Mouse (Mus musculus) neural tube, embryonic 14.5 days (tissue): ENCODE results near the gene Cklf. TPM values are rescaled to one million over a fixed set of nuclear protein-coding genes. Genes with fewer than 3 reads are reported as not detected.

Experiments
- ATAC-seq: fragments of 200-750 bp; cut with Nextera tagmentation; 2 replicates; pipeline ENCODE4 v1.8.0; 2017; ENCODE audit warnings: low read depth, mild to moderate bottlenecking, moderate TSS enrichment, moderate library complexity
- H3K27ac ChIP-seq: fragments of 300-500 bp; sonication (generic); 2 replicates; pipeline ENCODE4 v1.5.1; 2014; ENCODE audit warnings: low read depth, mild to moderate bottlenecking, control low read depth, low read length, moderate library complexity, mixed read lengths
- H3K27me3 ChIP-seq: fragments of 300-500 bp; sonication (generic); 2 replicates; pipeline ENCODE4 v1.6.1; 2014; ENCODE audit warnings: low read length; ENCODE audit not compliant: control insufficient read depth, insufficient read depth
- H3K36me3 ChIP-seq: fragments of 300-500 bp; sonication (generic); 2 replicates; pipeline ENCODE4 v1.6.1; 2014; ENCODE audit warnings: low read length, mixed read lengths; ENCODE audit not compliant: control insufficient read depth, insufficient read depth
- H3K4me1 ChIP-seq: fragments of 300-500 bp; sonication (generic); 2 replicates; pipeline ENCODE4 v1.6.1; 2014; ENCODE audit warnings: low read length; ENCODE audit not compliant: control insufficient read depth, insufficient read depth
- H3K4me2 ChIP-seq: fragments of 300-500 bp; sonication (generic); 2 replicates; pipeline ENCODE4 v1.6.1; 2014; ENCODE audit warnings: mild to moderate bottlenecking, low read depth, low read length, control low read depth
- H3K4me3 ChIP-seq: fragments of 300-500 bp; sonication (generic); 2 replicates; pipeline ENCODE4 v1.5.1; 2014; ENCODE audit warnings: low read depth, low read length, control low read depth, mixed read lengths
- H3K9ac ChIP-seq: fragments of 300-500 bp; sonication (generic); replicated peaks from 2 replicates; pipeline ENCODE4 v1.6.1; 2014; ENCODE audit warnings: low read depth, mild to moderate bottlenecking, control low read depth, low read length, mixed read lengths
- H3K9me3 ChIP-seq: fragments of 300-500 bp; sonication (generic); 2 replicates; pipeline ENCODE4 v1.6.1; 2016; ENCODE audit warnings: low read length; ENCODE audit not compliant: control insufficient read depth
- WGBS: fragments of 180-500 bp; shearing (Covaris S2); extraction: QIAGEN DNeasy Blood & Tissue Kit; methylation state at CpG from one replicate; pipeline ENCODE4 v1.1.7; 2014; 5-methylcytosine and 5-hydroxymethylcytosine counted together
- polyA plus RNA-seq: library from polyadenylated mRNA; unstranded; fragments of >200 nt; fragmentation: Nextera tagmentation; extraction: Ambion mirVana; gene quantifications from 2 replicates; pipeline ENCODE4 v1.2.1, GENCODE M21; 2014

The Cklf gene
- polyA plus RNA-seq, 1 experiment from 2014 or later, result 31.1 TPM

DNA sequence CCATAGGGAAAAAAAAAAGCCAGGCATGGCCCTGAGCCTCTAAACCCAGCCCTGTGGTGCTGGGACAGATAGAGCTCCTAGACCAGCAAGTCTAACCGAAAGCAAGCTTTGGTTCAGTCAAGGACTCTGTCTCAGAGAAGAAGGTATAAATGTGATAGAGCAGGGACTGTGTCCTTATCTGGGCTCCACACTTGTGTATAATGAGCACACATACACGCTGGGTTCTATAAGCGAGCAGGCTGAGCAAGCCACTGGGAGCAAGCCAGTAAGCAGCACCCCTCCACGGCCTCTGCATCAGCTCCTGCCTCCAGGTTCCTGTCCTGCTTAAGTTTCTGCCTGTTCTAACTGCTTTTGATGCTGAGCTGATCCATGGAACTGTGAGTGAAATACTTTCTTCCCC, 18.6 kb upstream of the Cklf start:
- peaks cover 78% of the 10 kb centered on the region for H3K36me3 ChIP-seq
- WGBS, result 99% methylated on average over 4 of the region's 4 CpGs
- H3K4me1 ChIP-seq, result no peaks in the 10 kb centered on the region
- no peak for ATAC-seq
- no peak overlapping the region for H3K27ac ChIP-seq
- no peak overlapping the region for H3K9ac ChIP-seq
- no peak overlapping the region for H3K4me3 ChIP-seq
- H3K4me2 ChIP-seq, result no peak overlapping the region
- H3K27me3 ChIP-seq, result no peaks in the 10 kb centered on the region
- no peaks in the 10 kb centered on the region for H3K9me3 ChIP-seq

DNA sequence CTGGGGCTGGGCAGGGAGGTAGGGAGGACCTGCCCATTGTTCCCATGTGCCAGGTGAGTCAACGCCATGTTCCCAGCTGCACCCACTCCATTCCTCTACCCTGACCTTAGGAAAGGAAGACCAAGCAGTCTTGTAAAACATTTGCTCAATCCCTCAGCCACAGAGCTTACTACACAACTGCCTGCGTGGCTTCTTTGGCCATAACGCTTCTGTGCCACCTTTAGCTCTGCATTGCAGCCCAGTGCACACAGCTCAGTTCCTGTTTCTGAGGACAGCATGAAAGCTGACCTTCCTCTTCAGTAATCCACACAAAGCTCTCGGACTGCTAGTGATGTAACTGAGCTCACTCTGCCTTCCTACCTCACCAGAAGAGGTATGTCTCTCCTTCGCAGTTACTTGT, 17.7 kb upstream of the Cklf start:
- no peak overlapping the region for H3K9ac ChIP-seq
- H3K36me3 ChIP-seq, result peaks cover 74% of the 10 kb centered on the region
- no peak overlapping the region for H3K4me3 ChIP-seq
- no peak overlapping the region for H3K4me2 ChIP-seq
- no peaks in the 10 kb centered on the region for H3K4me1 ChIP-seq
- no peaks in the 10 kb centered on the region for H3K9me3 ChIP-seq
- whole genome bisulfite sequencing, result 96% methylated on average over 5 of the region's 5 CpGs
- no peaks in the 10 kb centered on the region for H3K27me3 ChIP-seq
- no peak overlapping the region for H3K27ac ChIP-seq
- ATAC-seq, result no peak

DNA sequence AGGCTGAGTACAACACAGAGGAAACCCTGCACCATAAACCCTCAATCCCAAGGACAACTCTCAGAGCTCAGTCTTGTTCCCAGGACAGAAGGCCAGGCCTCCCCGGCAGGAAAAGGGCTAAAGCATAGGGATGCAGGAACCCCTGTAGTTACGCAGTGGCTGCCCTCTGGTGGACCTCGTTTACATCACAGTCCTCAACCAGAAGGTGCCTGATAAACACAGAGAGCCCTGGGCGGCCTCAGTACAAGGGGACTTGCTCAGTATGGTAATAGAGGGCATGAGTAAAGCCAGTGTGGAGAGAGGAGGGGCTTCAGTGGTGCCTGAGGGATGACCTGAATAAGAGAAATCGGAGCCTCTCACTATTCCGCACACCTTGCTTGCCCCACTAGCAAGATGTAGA, 16.1 kb upstream of the Cklf start:
- no peak overlapping the region for H3K4me2 ChIP-seq
- H3K27ac ChIP-seq, result no peak overlapping the region
- H3K27me3 ChIP-seq, result no peaks in the 10 kb centered on the region
- H3K36me3 ChIP-seq, result peaks cover 71% of the 10 kb centered on the region
- H3K4me1 ChIP-seq, result no peaks in the 10 kb centered on the region
- no peak overlapping the region for H3K9ac ChIP-seq
- WGBS, result 46% methylated on average over 6 of the region's 6 CpGs
- H3K4me3 ChIP-seq, result no peak overlapping the region
- no peaks in the 10 kb centered on the region for H3K9me3 ChIP-seq
- peak; percentile 61; the same call in 1 of the 2 replicates for ATAC-seq

DNA sequence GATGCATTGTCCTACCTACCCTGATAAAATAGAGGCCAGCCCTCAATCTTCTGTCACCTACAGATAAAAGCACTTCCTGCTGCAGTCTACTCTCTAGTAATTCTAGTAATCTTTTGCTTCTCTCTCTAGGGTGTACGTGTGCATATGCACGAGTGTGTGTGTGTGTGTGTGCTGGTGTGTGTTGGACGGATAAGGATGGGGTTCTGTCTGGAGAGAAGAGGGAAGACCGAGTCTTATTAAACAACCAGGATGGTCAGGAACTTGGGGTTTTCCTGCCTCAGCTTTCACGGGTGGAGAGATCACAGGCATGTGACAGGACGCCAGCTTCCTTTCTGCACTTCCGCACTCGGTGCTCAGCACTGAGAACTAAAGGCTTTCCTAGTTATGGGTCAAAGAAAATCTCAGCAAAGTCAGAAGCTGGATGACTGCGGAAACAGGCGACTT, 11.2 kb upstream of the Cklf start:
- Histone ChIP-seq H3K27ac (no peak overlapping the region), H3K36me3 (peaks cover 66% of the 10 kb centered on the region), H3K4me3 (no peak overlapping the region), H3K4me1 (no peaks in the 10 kb centered on the region), H3K9ac (no peak overlapping the region), H3K4me2 (no peak overlapping the region), H3K27me3 (no peaks in the 10 kb centered on the region), H3K9me3 (no peaks in the 10 kb centered on the region)
- 88% methylated on average over 10 of the region's 10 CpGs for WGBS
- ATAC-seq, result no peak

DNA sequence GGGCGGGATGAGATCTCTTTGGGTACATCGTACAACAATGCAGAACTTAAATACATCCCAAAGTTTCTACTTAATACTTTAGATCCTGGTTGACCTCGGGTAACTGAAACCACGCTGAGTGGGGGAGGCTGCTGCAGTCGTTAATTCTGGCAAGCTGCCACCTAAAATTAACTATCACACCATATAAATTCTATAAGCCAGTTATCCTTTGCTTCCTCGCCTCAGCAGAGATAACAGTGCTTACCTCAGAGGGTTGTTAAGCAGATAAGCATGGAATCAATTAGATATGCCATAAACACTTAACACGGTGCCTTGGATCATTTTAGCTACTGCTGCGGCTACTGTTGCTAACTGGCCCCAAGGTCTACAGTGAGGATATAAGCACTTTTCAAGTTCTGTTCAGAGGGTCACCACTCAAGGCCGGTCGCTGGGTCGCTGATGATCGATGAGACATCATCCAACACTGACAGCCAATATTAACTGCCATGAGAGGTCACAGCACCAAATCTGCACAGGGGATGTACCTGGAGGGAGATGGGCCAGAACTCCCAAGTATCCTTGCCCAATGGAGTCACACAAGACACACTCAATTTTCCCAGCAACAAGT, 8.5 kb upstream of the Cklf start:
- no peak overlapping the region for H3K4me2 ChIP-seq
- no peaks in the 10 kb centered on the region for H3K9me3 ChIP-seq
- no peak overlapping the region for H3K4me3 ChIP-seq
- H3K4me1 ChIP-seq, result no peaks in the 10 kb centered on the region; the same call in 1 of the 2 replicates
- no peak for ATAC-seq
- peaks cover 45% of the 10 kb centered on the region for H3K36me3 ChIP-seq
- no peaks in the 10 kb centered on the region for H3K27me3 ChIP-seq
- H3K9ac ChIP-seq, result no peak overlapping the region
- WGBS, result 77% methylated on average over 12 of the region's 12 CpGs
- H3K27ac ChIP-seq, result no peak overlapping the region

DNA sequence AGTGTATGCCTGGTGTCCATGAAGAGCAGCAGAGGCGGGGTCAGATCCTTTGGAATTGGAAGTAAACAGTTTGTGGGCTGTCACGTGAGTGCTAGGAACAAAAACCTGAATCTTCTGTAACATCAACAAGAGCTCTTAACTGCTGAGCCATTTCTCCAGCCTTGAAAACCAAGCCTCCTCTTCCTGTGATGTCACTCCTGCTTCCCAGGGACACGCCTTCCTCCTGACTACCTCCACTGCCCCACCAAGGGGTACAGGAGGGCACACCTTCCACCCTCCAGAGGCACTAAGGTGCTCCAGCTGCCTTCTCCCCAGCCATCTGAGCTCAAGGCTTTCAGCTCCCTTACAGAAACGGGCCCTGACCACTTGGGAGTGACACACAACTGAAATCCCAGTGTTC, 4.0 kb upstream of the Cklf start:
- no peak overlapping the region for H3K9ac ChIP-seq
- no peak overlapping the region for H3K27ac ChIP-seq
- peaks cover 19% of the 10 kb centered on the region for H3K36me3 ChIP-seq
- peaks cover 8% of the 10 kb centered on the region; the same call in 1 of the 2 replicates for H3K4me1 ChIP-seq
- 0 out of 2 replicates have a peak, but pooled peaks cover 3% of the 10 kb centered on the region for H3K27me3 ChIP-seq
- H3K4me3 ChIP-seq, result no peak overlapping the region
- no peak overlapping the region for H3K4me2 ChIP-seq
- H3K9me3 ChIP-seq, result no peaks in the 10 kb centered on the region
- no peak for ATAC-seq
- WGBS, result 93% methylated on average over 4 of the region's 4 CpGs

DNA sequence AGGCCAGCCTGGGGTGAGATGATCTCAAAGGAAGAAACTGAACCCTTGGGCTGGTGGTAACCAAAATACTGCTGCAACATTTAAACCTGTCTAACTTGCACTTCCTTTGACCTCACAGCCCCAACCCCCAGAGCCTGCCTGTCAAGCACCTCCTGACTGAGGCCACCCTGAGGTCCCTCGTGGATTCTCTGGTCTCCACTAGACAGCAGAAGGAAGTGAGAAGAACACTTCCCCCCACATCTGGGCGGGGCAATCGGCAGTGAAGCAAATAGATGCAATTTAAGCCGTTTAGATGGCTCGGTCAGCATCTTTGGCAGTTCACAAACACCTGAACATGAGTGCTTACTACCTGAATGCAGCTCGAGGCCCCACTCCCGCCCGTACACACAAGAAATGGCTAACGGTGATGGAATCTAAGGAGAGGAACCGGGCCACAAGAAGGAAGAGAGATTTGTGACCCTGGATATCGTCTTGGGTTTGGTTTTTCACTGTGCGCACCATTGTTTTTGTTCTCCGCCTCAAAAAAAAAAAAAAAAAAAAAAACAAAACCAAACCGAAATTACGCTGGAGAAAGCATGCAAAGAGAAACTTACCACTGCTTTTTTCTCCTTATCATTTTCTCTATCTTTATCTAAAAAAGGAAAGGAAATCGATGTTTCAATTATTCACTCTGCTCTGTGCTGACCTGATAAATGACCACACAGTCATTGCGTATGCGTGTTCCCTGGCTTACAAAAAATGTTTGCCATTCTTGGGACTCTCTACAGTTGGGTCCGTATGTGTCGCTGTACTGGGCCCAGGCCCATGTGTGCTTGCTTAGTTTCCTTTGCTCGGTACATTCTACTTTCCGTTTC, 3.4 kb upstream of the Cklf start:
- peak overlapping the region; percentile 86; the same call in 1 of the 2 replicates for H3K9ac ChIP-seq
- 73% methylated on average over 22 of the region's 22 CpGs for WGBS
- 0 out of 2 replicates have a peak, but pooled peaks cover 3% of the 10 kb centered on the region for H3K27me3 ChIP-seq
- peak overlapping the region; percentile 61 for H3K4me2 ChIP-seq
- H3K36me3 ChIP-seq, result peaks cover 12% of the 10 kb centered on the region
- H3K4me3 ChIP-seq, result peak overlapping the region; percentile 87
- H3K27ac ChIP-seq, result no peak overlapping the region
- H3K9me3 ChIP-seq, result no peaks in the 10 kb centered on the region
- ATAC-seq, result no peak
- peaks cover 8% of the 10 kb centered on the region; the same call in 1 of the 2 replicates for H3K4me1 ChIP-seq

DNA sequence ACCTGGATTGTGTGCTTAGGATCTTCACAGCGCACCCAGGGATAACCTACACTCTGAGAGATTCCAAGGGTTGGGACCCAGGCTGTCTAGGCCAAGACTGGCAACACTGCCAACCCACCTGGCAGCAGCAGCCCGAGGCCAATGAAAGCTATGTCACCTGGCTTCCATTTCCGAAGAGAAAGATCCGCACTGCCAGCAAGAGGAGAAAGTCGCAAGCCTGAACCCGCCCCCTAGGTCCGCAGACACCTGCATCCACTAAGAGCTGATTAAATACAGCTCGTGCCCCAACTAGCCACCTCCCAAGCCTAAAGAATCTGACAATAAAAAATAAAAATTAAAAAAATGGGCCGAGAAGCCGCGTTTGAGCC, 2.8 kb upstream of the Cklf start:
- Histone ChIP-seq H3K4me2 (peak overlapping the region; percentile 61), H3K9me3 (no peaks in the 10 kb centered on the region), H3K4me3 (peak overlapping the region; percentile 87), H3K9ac (peak overlapping the region; percentile 86), H3K27ac (no peak overlapping the region), H3K4me1 (peaks cover 8% of the 10 kb centered on the region; the same call in 1 of the 2 replicates), H3K27me3 (0 out of 2 replicates have a peak, but pooled peaks cover 3% of the 10 kb centered on the region), H3K36me3 (peaks cover 6% of the 10 kb centered on the region; the same call in 1 of the 2 replicates)
- 3% methylated on average over 11 of the region's 11 CpGs for WGBS
- ATAC-seq, result peak; percentile 12; the same call in 1 of the 2 replicates

DNA sequence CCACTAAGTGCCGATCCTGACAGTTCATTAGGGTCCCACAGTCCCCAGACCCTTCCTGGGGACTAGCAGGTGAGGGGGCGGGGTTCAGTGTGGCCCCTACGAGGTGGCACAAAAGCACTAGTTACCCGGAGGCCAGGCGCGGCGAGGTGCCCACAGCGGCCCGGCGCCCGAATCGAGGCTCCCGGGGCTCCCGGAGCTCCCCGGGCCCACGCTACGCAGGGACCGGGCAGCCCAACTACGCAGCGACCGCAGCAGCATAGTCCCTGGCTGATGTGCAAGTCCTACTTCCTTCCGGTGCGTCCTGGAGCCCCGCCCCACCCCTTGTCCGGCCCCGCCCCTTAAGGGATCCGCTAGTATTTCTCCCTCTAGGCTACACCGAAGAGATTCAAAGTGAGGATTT, 2.4 kb upstream of the Cklf start, which contains the start of gene Tk2:
Gene Tk2 (minus strand): TSS at position 283 of the 400 bp plus-strand sequence.
- peak within 1 kb of the TSS; percentile 87 for H3K4me3 ChIP-seq
- H3K4me2 ChIP-seq, result peak within 1 kb of the TSS; percentile 61
- WGBS, result under 1% methylated on average over 28 of the region's 28 CpGs
- H3K4me1 ChIP-seq, result peaks cover 8% of the 10 kb centered on the region; the same call in 1 of the 2 replicates
- H3K27me3 ChIP-seq, result 0 out of 2 replicates have a peak, but pooled peaks cover 3% of the 10 kb centered on the region
- peak within 1 kb of the TSS; percentile 86 for H3K9ac ChIP-seq
- H3K9me3 ChIP-seq, result no peaks in the 10 kb centered on the region
- peak; percentile 94 for ATAC-seq
- H3K27ac ChIP-seq, result no peak within 1 kb of the TSS
- H3K36me3 ChIP-seq, result 0 out of 2 replicates have a peak, but pooled peaks cover 2% of the 10 kb centered on the region
